Mouse (Mus musculus) retina, postnatal 1 day (tissue): ENCODE data around the gene Spg20.

Experiments used
- DNase-seq: peaks from one replicate; pipeline ENCODE4 v3.0.0-alpha.2; 2012

The Spg20 gene

GRCm38 (mm10) chr3:55098990-55099389, 12.9 kb upstream of the Spg20 start:
- DNase-seq, result no peak

- no peak for DNase-seq
These were observed 10.8 kb upstream of the Spg20 start for GRCm38 (mm10) chr3:55101092-55101491.

- no peak for DNase-seq
These were observed 6.4 kb upstream of the Spg20 start for GRCm38 (mm10) chr3:55105372-55106023.

DNA sequence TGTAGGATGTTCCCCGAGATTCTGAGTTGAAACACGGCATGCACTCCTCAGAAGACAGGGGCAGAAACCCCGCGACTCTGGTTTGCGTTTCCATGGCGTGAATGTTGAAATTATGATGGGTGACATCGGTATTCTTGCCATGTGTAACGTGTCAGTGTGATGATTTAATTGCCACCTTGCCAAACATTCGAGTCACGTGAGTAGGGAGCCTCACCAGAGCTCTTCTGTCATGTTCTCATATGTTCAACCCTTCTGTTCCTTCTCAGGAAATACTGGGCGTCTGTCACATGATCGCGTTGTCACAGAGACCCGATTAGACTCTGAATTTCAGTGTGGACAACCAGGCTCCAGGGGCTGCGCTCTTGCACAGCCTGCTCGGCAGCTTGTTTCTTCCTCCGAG, 5.9 kb upstream of the Spg20 start:
- DNase-seq, result peak; percentile 44

DNA sequence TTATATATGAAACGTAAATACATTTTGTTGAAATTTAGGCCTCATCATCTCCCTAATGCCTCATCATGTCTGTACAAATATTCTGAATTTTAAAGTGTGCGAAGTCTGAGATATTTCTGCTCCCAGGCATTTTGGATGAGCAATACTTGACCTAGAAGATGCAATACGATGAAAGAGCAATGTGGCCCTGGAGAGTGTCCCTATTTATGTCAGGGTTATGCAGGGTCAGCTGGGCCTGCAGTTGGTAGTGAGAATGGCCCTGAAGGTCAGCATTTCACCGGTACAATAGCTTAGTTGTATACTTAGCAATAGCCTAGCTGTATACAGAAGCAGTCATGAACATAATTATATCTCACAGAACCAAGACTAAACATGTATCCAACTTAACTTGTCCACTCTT, 2.8 kb upstream of the Spg20 start:
- no peak for DNase-seq

DNA sequence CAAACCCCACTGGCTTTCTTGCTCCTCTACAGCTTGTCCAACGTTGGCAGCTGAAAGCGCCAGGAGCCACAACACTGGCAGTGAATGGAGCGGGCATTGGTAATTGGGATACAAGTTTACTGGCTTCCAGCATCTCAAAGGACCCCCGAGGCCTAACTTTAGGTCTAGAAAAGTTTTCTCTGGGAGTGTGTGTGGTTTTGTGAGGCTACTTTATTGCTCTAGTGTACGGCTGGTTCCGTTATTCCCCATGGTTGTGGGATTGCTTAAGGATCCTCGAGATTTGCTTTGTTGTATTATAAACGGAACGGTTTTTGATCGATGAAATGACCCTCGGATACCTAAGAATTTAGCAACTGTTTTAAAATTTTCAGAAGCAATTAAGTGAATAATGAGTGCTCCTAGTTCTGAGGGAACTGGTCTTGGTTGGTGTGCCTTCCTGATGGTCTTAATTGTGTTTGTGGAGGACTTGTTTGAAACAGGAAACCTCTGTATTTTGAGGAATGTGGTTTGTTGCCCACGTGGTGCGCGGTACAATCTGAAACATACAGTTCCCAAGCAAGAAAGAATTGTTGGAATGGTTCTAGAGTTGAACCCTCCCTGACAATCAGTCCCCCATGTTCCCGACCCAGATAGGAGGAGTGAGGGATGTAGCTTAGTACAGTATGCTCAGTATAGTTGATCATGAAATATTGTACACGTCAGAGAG, 955 bp downstream of the Spg20 start:
- DNase-seq, result no peak

- no peak for DNase-seq
These were observed 2.6 kb downstream of the Spg20 start for GRCm38 (mm10) chr3:55114313-55115065.

DNA sequence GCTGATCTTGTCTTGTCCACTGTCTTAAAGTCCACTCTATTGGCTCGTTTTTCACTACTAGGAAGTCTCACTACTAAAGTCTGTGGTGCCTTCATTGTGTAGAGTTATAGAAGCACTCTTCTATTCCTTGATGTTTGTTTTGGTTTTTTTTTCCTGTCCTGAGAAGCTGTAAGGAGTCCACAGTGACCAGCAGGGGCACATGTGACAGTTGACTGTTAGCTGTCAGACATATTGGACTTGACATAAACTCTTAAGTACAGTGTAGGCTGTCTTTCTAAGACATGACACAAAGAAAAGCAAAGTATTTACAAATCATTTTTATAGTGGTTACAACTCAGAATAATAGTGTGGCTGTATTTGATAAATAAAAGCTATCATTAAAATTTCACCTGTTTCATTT, 3.2 kb downstream of the Spg20 start:
- no peak for DNase-seq

DNA sequence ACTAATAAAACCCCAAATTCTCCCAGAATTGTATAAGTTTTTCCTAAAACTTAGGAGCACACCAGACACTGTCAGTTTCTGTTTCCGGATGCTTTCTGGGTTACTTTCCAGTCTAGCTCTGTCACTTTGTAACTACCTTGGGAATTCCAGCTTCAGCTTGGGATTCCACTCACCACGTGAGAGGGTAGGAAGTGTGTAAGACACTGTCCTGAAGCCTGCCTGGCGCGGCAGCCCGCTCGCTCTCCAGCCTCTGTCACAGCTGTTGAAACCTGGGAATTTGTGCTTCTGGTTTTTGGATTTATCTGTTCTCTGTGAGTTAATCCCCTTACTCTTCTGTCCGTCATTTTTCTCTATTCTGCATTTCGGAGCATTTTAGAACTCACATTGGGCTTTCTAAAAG, 4.1 kb downstream of the Spg20 start:
- no peak for DNase-seq

DNA sequence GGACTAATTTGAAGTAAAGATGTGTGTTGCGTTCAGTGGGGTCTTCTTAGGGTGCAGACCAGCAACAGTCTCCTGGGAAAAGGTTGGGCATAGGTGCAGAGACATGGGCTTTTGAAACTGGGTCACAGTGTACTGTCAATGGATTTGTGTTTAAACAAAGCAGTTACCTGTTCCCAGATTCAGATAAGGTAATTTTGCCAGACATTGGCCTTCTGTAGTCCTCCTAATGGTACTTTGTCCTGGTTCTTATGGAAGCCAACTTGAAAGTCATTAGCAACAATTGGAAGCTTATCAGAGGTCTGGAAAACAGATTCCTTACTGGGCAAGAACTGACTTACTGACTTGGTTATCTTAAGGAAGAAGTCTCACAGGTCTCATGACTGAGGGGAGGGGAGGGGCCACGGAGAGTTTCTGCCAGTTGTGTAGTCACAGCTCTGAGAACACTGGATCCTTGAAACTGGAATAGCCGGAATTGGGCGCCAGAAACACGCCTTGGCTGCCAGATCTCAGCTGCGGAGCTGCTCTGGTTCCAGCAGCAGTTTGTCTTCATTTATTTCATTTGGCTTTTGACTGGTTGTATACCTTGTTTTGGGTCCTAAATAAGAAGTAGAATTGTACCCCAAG, 7.5 kb downstream of the Spg20 start:
- no peak for DNase-seq

GRCm38 (mm10) chr3:55122336-55122870, 10.5 kb downstream of the Spg20 start:
- no peak for DNase-seq

- DNase-seq, result no peak
These were observed 11.2 kb downstream of the Spg20 start for GRCm38 (mm10) chr3:55123064-55123463.

GRCm38 (mm10) chr3:55129181-55129692, 17.3 kb downstream of the Spg20 start:
- DNase-seq, result no peak

- DNase-seq, result no peak
These were observed 19.8 kb downstream of the Spg20 start for GRCm38 (mm10) chr3:55131576-55132233.

DNA sequence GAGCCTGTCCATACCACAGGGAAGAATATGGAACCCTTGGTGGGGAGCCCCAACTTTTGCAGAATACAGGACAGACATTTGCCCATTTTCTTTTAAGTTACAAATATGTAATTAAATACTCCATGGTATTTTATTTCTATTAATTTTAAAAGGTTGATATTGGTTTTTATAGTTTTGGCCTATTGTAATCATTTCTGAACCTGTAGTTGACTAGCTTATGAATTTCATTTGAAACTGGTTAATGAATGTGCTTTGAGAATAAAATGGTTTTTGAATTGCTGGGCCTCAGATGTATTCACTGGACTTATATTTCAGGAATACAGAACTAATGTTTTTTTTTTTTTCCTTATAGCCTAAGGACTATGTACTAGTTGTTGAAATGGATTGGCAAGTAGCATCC, 25.1 kb downstream of the Spg20 start, which contains the start of gene Ccdc169:
Gene Ccdc169 (plus strand): TSS at position 301 of the 400 bp plus-strand sequence.
- DNase-seq, result no peak

GRCm38 (mm10) chr3:55139837-55140236, 27.9 kb downstream of the Spg20 start:
- no peak for DNase-seq

- no peak for DNase-seq
These were observed 29.5 kb downstream of the Spg20 start for GRCm38 (mm10) chr3:55141401-55141800.

GRCm38 (mm10) chr3:55144916-55145315, 33.0 kb downstream of the Spg20 start:
- no peak for DNase-seq

- no peak for DNase-seq
These were observed 34.5 kb downstream of the Spg20 start for GRCm38 (mm10) chr3:55146441-55146840.

DNA sequence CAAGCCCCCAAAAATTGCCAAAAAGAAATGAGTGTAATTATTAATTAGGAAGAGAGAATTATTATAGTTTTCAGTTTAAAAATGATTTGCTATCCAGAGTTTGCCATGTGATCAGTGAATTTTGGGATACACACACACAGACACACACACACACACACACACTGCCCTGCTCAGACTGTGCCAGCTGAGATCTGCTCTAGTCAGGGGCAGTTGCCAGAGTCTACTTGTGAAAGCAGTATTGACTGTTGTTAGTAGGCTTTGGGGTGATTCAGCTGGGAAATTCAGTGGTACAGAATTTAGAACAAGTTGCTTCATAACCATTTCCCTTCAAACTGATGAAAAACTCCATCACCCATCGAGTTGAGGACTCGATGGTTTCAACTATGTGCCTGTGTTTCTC, 35.2 kb downstream of the Spg20 start:
- DNase-seq, result no peak

DNA sequence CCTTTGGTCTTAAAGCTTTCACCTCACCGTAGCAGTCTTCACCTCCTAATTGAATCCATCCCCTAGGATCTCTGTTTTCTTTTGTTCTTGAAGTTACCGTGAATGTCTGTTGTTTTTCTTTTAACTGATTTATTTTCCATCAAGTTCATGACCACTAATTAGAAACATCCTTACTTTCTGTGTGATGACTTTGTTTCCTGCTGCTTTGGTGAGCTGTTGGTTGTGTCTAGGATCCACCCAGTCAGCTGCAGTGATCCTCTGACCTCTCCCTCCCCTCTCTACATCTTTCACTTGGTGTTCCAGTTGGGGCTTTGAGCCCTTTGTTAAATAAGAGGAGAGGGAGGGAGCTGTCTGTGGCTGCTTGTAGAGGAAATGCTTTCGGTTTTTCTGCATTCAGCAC, 36.2 kb downstream of the Spg20 start:
- no peak for DNase-seq
